Mouse (Mus musculus) myocyte (in vitro differentiated cells): ENCODE measurements around the gene Ssr4.

Experiments used
- CEBPB ChIP-seq: IDR thresholded peaks from 2 replicates; pipeline ENCODE4 v1.6.1; 2011; ENCODE audit warnings: mild to moderate bottlenecking, moderate library complexity; ENCODE audit not compliant: poor library complexity, insufficient read depth, severe bottlenecking
- MAX ChIP-seq: IDR thresholded peaks from one replicate; pipeline ENCODE4 v1.6.1; 2011; ENCODE audit warnings: low read depth, mild to moderate bottlenecking, control low read depth
- POLR2A ChIP-seq: IDR thresholded peaks from one replicate; pipeline ENCODE4 v1.6.1; 2011; ENCODE audit warnings: low read depth, mild to moderate bottlenecking, control low read depth, moderate library complexity; ENCODE audit not compliant: insufficient read length
- POLR2AphosphoS2 ChIP-seq: IDR thresholded peaks from one replicate; pipeline ENCODE4 v1.6.1; 2011; ENCODE audit warnings: low read depth, control low read depth; ENCODE audit not compliant: insufficient read length
- TCF12 ChIP-seq: IDR thresholded peaks from one replicate; pipeline ENCODE4 v1.6.1; 2011; ENCODE audit warnings: mild to moderate bottlenecking, control low read depth; ENCODE audit not compliant: poor library complexity, insufficient read depth, severe bottlenecking

GRCm38 (mm10) chrX:73738155-73738554 is 48.7 kb upstream of the Ssr4 start:
- TF ChIP-seq TCF12 (no peak), POLR2AphosphoS2 (no peak), CEBPB (no peak), POLR2A (no peak), MAX (no peak)
